Mouse (Mus musculus) E14TG2a.4 (cell line): ENCODE measurements around the gene Cacybp.
A peak's percentile ranks its signal among the peaks of the same experiment; 100 is the strongest.

Source experiments
- H3K27me3 ChIP-seq: 2 replicates; pipeline ENCODE4 v1.6.1; 2014; ENCODE audit warnings: low read length, control low read depth; ENCODE audit not compliant: insufficient read depth
- H3K36me3 ChIP-seq: 2 replicates; pipeline ENCODE4 v1.6.1; 2014; ENCODE audit warnings: low read length, control low read depth; ENCODE audit not compliant: insufficient read depth
- H3K4me1 ChIP-seq: replicated peaks from 2 replicates; pipeline ENCODE4 v1.6.1; 2014; ENCODE audit warnings: low read depth, low read length, control low read depth
- H3K4me3 ChIP-seq: replicated peaks from 2 replicates; pipeline ENCODE4 v1.5.1; 2014; ENCODE audit warnings: mild to moderate bottlenecking, low read length
- H3K9me3 ChIP-seq: 2 replicates; pipeline ENCODE4 v1.6.1; 2014; ENCODE audit warnings: low read length, control low read depth
- CTCF ChIP-seq: conservative IDR thresholded peaks from 2 replicates; pipeline ENCODE4 v1.5.1; 2014; ENCODE audit warnings: low read length
- NANOG ChIP-seq: IDR thresholded peaks from 2 replicates; pipeline ENCODE4 v1.6.1; 2014; ENCODE audit warnings: borderline replicate concordance, low read length, mixed read lengths
- POU5F1 ChIP-seq: IDR thresholded peaks from 2 replicates; pipeline ENCODE4 v1.6.1; 2014; ENCODE audit warnings: low read length, borderline replicate concordance

The Cacybp gene

DNA sequence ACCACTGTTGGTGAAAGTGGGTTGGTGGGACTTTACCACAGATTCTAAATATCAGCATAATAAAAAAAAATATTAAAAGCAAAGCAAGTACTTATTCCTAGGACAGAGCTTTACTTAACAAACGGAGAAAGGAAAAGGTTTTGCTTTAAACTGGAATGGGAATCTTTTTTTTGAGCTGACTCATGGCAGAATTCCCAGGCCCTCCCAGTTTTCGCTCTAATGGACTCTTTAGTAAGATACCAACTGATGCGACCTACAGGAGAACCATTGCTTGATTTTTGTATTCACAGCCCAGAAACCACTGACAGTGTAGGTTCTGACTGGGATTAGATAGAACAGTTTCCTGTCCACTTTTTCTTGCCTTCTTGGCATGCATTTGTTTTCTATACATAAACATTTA is 2.1 kb downstream of the Cacybp start:
- peaks cover 49% of the 10 kb centered on the region for H3K36me3 ChIP-seq
- no peaks in the 10 kb centered on the region for H3K9me3 ChIP-seq
- H3K4me1 ChIP-seq = peaks cover 59% of the 10 kb centered on the region
- H3K4me3 ChIP-seq = peak overlapping the region; percentile 96
- H3K27me3 ChIP-seq = no peaks in the 10 kb centered on the region
- no peak for TF ChIP-seq CTCF
- no peak for TF ChIP-seq NANOG
- TF ChIP-seq POU5F1 = no peak

DNA sequence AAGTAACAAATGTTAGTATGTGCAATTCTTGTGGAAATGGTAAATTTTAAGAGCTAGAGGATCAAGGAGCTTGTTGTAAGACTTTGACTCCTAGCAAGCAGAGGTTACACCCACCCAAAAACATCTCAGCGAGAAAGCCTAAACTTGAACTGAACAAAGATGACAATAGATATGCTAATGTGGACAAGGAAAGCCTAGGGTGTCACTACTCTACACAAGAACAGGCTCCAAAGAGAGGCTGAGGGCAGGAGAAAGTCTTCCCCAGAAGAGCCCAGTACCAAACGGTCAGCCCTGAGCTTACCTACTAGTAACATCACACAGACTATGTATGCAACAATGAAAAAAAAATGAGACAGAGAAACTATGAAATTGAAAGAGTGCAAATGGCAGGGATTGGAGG is 2.8 kb downstream of the Cacybp start:
- H3K36me3 ChIP-seq = peaks cover 56% of the 10 kb centered on the region
- no peaks in the 10 kb centered on the region for H3K27me3 ChIP-seq
- peak overlapping the region; percentile 96 for H3K4me3 ChIP-seq
- peaks cover 59% of the 10 kb centered on the region for H3K4me1 ChIP-seq
- no peaks in the 10 kb centered on the region for H3K9me3 ChIP-seq
- TF ChIP-seq POU5F1 (no peak), NANOG (no peak; the same call in 1 of the 2 replicates), CTCF (no peak)

DNA sequence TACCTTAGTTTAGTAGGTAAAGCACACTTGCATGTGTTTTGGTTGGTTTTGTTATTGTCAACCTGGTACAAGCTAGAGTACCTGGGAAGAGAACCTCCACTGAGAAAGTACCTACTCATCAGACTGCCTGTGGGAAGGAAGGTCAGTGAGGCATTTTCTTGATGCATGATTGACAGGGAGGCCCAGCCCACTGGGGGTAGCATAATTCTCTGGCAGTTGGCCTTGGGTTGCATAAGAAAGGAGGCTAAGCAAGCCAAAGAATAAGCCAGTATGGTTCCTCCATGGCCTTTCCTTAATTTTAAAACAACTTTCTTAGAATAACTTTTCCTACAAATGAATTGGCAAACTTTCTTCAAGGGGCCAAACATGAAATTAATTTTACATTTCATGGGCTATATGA is 7.2 kb downstream of the Cacybp start:
- TF ChIP-seq POU5F1 (no peak), NANOG (no peak), CTCF (no peak)
- H3K36me3 ChIP-seq = peaks cover 92% of the 10 kb centered on the region
- H3K27me3 ChIP-seq = no peaks in the 10 kb centered on the region
- peaks cover 7% of the 10 kb centered on the region for H3K9me3 ChIP-seq
- H3K4me3 ChIP-seq = 0 out of 2 replicates have a peak overlapping the region, but pooled peaks have one; percentile 4
- H3K4me1 ChIP-seq = peaks cover 59% of the 10 kb centered on the region

GRCm38 (mm10) chr1:160195337-160195663 is 17.4 kb downstream of the Cacybp start:
- peaks cover 42% of the 10 kb centered on the region for H3K36me3 ChIP-seq
- peaks cover 7% of the 10 kb centered on the region for H3K4me1 ChIP-seq
- no peaks in the 10 kb centered on the region for H3K27me3 ChIP-seq
- no peak for TF ChIP-seq NANOG
- TF ChIP-seq POU5F1 = no peak
- no peak for TF ChIP-seq CTCF
- H3K4me3 ChIP-seq = peak overlapping the region; percentile 100
- peaks cover 43% of the 10 kb centered on the region for H3K9me3 ChIP-seq

DNA sequence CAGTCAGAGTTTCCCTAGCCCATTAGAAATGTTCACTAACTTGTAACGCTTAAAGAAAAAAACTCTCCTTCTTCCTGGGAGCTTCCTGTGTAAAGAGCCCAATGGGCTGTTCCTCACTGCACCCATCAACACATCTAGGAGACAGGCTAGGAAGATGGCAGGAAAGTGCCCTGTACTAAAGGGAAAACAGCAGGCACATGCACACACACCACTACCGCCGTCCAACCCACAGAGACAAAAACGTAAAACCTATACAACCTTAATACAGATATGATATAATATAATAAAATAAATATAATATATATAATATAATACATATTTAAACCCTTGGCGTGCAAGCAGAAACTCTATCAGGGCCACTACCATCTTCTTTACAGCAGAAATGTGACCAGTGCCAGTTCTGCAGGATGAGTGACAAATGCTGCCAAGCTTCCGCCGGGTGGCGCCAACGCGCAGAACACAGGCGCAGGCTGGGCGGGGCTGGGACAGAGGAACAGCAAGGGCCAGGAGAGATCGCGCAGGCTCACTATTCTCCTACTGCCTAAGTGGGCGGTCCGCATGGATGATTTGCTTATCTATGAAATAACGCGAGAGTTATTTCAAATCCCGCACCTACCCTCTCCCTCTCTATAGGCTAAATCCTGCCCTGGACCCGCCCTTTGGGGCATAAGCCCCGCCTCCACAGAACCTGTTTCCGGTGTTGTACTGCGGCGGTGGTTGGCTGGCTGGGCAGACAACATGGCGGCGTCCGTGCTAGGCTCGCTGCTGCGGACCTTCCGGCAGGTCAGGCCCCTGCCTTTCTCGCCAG is 17.9 kb downstream of the Cacybp start, which contains the start of gene Mrps14:
Mrps14 (plus strand) TSS at position 687 of the 808 bp plus-strand sequence.
- TF ChIP-seq CTCF (peak; percentile 33), POU5F1 (no peak), NANOG (no peak)

DNA sequence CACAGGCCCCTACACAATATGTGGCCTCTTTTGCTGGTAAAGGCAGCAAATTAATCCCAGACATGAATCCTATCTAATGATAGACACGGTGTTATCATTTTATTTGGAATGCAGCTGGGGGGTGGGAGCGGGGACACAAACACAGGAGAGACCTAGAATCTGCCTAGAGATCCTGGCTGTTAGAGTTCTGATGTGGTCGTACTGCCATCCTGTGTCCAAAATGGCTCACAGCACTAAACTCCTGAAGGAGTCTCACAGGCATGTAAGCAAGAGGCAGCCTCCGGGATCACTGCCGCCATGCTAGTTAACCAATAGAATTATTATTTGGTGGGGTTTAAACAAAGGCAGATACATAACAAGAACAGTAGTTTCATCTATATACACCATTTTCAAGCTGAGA is 28.2 kb downstream of the Cacybp start:
- Histone ChIP-seq H3K4me1 (no peaks in the 10 kb centered on the region), H3K9me3 (peaks cover 36% of the 10 kb centered on the region), H3K4me3 (no peak overlapping the region), H3K36me3 (no peaks in the 10 kb centered on the region), H3K27me3 (no peaks in the 10 kb centered on the region)
- TF ChIP-seq CTCF (no peak), NANOG (no peak), POU5F1 (no peak)

More for the DNA sequence above, 17.9 kb downstream of the Cacybp start, which contains the start of gene Mrps14:
- Histone ChIP-seq H3K4me3 (peak within 1 kb of the TSS; percentile 100), H3K4me1 (peaks cover 7% of the 10 kb centered on the region), H3K36me3 (peaks cover 37% of the 10 kb centered on the region), H3K27me3 (no peaks in the 10 kb centered on the region), H3K9me3 (peaks cover 38% of the 10 kb centered on the region)

GRCm38 (mm10) chr1:160181216-160181615 is 31.5 kb downstream of the Cacybp start:
- TF ChIP-seq CTCF = no peak
- TF ChIP-seq NANOG = no peak
- no peak for TF ChIP-seq POU5F1

DNA sequence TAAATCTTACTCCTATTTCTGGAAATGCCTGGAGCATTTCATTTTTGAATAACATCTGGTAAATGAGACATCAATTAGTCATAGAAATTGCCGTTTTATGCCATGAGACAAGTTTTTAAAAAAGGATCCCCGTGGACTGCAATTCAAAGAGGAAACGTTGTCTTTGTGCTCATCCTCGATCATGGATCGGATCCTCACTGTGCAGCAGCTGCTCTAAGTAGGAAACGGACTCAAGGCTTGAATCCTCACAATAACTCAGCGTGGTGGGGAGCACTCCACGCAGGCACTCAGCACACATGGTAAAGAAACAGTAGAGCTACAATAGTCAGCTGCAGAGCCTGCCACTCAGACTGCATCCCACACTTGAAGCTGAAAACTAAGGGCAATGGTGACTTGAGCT is 35.8 kb downstream of the Cacybp start:
- no peaks in the 10 kb centered on the region for H3K27me3 ChIP-seq
- no peaks in the 10 kb centered on the region for H3K36me3 ChIP-seq
- H3K9me3 ChIP-seq = peaks cover 10% of the 10 kb centered on the region; the same call in 1 of the 2 replicates
- no peaks in the 10 kb centered on the region for H3K4me1 ChIP-seq
- TF ChIP-seq NANOG = no peak
- H3K4me3 ChIP-seq = no peak overlapping the region

More at GRCm38 (mm10) chr1:160181216-160181615, 31.5 kb downstream of the Cacybp start:
- no peaks in the 10 kb centered on the region for H3K36me3 ChIP-seq
- H3K9me3 ChIP-seq = peaks cover 36% of the 10 kb centered on the region
- H3K4me3 ChIP-seq = no peak overlapping the region
- no peaks in the 10 kb centered on the region for H3K4me1 ChIP-seq
- no peaks in the 10 kb centered on the region for H3K27me3 ChIP-seq
